Mouse (Mus musculus) erythroblast, embryonic 14.5 days (primary cell): ENCODE measurements around the gene Clpx. TPM values are rescaled to one million over a fixed set of nuclear protein-coding genes. Genes with fewer than 3 reads are reported as not detected.
"Not testable (repeated sequence)": the region's sequence is repeated elsewhere in the genome, so short reads cannot be mapped to it uniquely, and the experiment has no call there.

Experiments
- H3K27me3 ChIP-seq: 2 replicates; pipeline ENCODE4 v1.6.1; 2012; ENCODE audit warnings: inconsistent platforms; ENCODE audit not compliant: control insufficient read depth
- H3K36me3 ChIP-seq: 2 replicates; pipeline ENCODE4 v1.6.1; 2012; ENCODE audit warnings: mild to moderate bottlenecking, inconsistent platforms; ENCODE audit not compliant: control insufficient read depth
- H3K4me1 ChIP-seq: 2 replicates; pipeline ENCODE4 v1.6.1; 2012; ENCODE audit warnings: inconsistent platforms; ENCODE audit not compliant: control insufficient read depth
- H3K4me3 ChIP-seq: replicated peaks from 2 replicates; pipeline ENCODE3; 2012; ENCODE audit warnings: moderate library complexity, mild to moderate bottlenecking, inconsistent platforms
- H3K9me3 ChIP-seq: 2 replicates; pipeline ENCODE4 v1.6.1; 2012; ENCODE audit warnings: low read length, inconsistent platforms, mixed read lengths; ENCODE audit not compliant: control insufficient read depth
- GATA1 ChIP-seq: IDR thresholded peaks from 2 replicates; pipeline ENCODE4 v1.6.1; 2012; ENCODE audit warnings: low read length, inconsistent platforms, mixed read lengths
- TAL1 ChIP-seq: IDR thresholded peaks from 3 replicates; pipeline ENCODE4 v1.6.1; 2012; ENCODE audit warnings: low read length, inconsistent platforms, mixed read lengths
- polyA plus RNA-seq: library from polyadenylated mRNA; stranded (reverse); fragments of >175 nt; gene quantifications from 2 replicates; pipeline ENCODE4 v1.2.3, GENCODE M21; 2012

The Clpx gene
- polyA plus RNA-seq, 1 experiment, result 1.1 TPM

DNA sequence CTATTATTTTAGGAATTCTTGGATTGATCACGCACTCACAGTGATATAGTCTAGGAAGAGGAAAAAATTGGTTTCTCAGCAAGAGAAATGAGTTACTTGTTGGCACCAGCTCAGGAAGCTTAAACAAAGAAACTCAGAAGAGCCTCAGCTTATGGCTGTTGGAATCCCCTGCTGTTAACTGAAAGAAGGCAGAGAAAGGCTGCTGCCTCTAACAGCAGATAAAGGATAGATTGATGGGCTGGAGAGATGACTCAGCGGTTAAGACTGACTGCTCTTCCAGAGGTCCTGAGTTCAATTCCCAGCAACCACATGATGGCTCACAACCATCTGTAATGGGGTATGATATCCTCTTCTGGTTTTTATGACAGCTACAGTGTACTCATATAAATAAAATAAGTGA lies 33.3 kb downstream of the Clpx start:
- Histone ChIP-seq H3K4me3 (no peak overlapping the region), H3K27me3 (no peaks in the 10 kb centered on the region), H3K9me3 (no peaks in the 10 kb centered on the region), H3K36me3 (peaks cover 86% of the 10 kb centered on the region), H3K4me1 (peaks cover 4% of the 10 kb centered on the region)
- TF ChIP-seq GATA1 (no peak), TAL1 (no peak)

DNA sequence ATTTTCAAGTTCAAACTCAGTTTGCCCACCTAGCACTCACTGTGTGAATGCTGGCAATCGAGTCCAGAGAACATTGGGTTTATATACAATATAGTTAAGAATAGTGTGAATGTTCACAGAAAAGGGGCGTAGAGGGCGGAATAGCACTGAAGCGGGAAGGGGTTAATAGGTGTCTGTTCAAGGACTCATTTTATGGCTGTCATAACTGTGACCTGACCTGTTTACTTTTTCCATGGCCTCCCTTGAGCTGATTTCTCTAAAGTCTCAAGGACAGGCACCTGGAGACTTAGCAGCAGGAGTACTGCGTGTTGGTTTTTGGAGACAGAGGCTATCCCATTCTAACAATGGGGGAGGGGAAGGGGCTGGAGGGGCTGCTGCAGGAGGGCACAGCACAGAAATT lies 39.9 kb downstream of the Clpx start:
- H3K4me1 ChIP-seq, result no peaks in the 10 kb centered on the region
- H3K9me3 ChIP-seq, result no peaks in the 10 kb centered on the region
- H3K36me3 ChIP-seq, result peaks cover 30% of the 10 kb centered on the region
- no peak for TF ChIP-seq GATA1
- no peak overlapping the region for H3K4me3 ChIP-seq
- H3K27me3 ChIP-seq, result no peaks in the 10 kb centered on the region

DNA sequence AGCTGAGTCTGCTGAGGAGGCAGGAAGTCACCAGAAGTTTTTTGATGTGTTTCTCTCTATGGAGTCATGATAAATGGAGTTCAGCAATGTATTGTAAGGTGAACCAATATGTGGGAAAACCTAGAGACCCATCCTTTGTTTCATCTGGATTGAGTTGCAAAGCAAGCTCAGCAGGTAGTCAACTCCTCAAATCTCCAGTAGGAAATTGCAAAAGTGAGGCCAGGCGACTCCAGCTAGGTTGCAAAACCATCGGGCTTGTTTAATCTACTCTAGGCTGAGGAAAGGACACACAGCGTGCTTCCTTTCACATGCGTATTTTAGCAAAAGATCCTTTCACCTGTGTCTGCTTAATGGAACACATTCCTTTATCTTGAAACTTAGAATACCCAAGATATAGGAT lies 45.1 kb downstream of the Clpx start:
- H3K9me3 ChIP-seq, result peaks cover 3% of the 10 kb centered on the region
- H3K4me3 ChIP-seq, result no peak overlapping the region
- TF ChIP-seq TAL1 (no peak), GATA1 (no peak)
- no peaks in the 10 kb centered on the region for H3K36me3 ChIP-seq
- no peaks in the 10 kb centered on the region for H3K4me1 ChIP-seq
- peaks cover 2% of the 10 kb centered on the region for H3K27me3 ChIP-seq

DNA sequence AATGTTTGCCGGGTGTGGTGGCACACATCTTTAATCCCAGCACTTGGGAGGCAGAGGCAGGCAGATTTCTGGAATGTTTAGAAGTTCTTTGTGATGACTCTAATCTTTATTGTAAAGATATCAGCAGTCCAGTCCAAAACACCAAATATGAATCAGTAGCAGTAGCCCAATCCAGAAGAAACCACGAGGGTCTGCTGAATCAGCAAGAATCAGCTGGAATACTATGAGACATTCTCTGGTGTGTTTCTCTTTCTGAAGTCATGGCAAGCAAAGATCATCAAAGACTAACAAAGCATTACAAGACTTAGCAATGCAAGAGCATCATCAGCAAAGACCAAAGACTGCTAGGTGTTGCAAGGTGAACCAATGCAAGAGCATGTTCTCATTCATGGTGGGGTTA lies 46.4 kb downstream of the Clpx start:
- Histone ChIP-seq H3K27me3 (peaks cover 2% of the 10 kb centered on the region), H3K4me3 (no peak overlapping the region), H3K36me3 (no peaks in the 10 kb centered on the region), H3K4me1 (peaks cover 1% of the 10 kb centered on the region), H3K9me3 (peaks cover 14% of the 10 kb centered on the region)
- no peak for TF ChIP-seq GATA1
- TF ChIP-seq TAL1, result no peak

DNA sequence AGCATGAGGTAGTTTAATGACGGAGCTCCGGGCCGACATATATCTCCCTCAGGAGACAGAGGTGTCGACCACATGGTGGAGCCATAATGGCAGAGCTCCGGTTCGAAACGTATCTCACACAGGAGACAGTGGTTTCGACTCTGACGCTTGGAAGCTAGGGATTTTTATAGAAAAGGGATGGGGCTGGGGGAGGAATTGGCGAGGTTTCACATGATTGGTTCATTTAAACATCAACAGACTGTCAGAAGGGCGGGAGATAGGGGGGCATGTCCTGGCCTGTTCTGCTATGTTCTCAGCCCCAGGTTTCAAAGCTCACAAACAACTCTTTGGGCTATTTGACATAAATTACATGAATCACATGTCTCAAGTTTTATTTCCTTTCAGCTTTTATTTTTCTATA lies 51.4 kb downstream of the Clpx start:
- Histone ChIP-seq H3K4me3 (peak overlapping the region; percentile 85), H3K4me1 (peaks cover 36% of the 10 kb centered on the region), H3K9me3 (peaks cover 14% of the 10 kb centered on the region)
- not testable (repeated sequence) for H3K27me3 ChIP-seq, H3K36me3 ChIP-seq

DNA sequence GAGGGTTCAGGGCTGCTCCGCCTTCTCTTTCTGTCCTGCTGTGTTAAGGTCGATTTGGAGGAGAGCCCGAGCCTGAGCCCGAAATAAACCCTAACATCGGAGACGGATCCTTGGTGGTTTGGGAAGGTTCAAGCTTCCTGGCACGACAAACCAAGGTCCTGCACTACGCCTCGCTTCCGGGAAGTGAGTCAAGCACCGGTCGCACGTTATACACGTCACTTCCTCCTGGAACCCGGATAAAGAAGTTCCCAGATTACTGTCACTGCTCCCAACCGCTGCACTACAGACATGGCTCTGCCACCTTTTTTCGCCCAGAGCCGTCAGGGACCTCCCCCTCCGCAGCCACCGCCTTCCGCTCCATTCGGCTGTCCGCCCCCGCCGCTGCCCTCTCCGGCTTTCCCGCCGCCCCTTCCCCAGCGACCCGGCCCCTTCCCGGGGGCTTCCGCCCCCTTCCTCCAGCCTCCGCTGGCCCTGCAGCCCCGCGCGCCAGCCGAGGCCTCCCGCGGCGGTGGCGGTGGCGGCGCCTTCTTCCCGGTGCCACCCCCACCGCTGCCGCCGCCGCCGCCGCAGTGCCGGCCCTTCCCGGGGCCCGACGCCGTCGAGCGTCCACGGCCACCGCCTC lies 51.9 kb downstream of the Clpx start, which contains the start of gene Pdcd7:
Gene Pdcd7, plus strand, starts transcription at position 251 of the 622 bp plus-strand sequence.
- Histone ChIP-seq H3K36me3 (peaks cover 5% of the 10 kb centered on the region), H3K4me1 (peaks cover 36% of the 10 kb centered on the region), H3K27me3 (peaks cover 2% of the 10 kb centered on the region), H3K4me3 (peak within 1 kb of the TSS; percentile 85), H3K9me3 (peaks cover 11% of the 10 kb centered on the region)
- TF ChIP-seq GATA1 (no peak), TAL1 (no peak)

DNA sequence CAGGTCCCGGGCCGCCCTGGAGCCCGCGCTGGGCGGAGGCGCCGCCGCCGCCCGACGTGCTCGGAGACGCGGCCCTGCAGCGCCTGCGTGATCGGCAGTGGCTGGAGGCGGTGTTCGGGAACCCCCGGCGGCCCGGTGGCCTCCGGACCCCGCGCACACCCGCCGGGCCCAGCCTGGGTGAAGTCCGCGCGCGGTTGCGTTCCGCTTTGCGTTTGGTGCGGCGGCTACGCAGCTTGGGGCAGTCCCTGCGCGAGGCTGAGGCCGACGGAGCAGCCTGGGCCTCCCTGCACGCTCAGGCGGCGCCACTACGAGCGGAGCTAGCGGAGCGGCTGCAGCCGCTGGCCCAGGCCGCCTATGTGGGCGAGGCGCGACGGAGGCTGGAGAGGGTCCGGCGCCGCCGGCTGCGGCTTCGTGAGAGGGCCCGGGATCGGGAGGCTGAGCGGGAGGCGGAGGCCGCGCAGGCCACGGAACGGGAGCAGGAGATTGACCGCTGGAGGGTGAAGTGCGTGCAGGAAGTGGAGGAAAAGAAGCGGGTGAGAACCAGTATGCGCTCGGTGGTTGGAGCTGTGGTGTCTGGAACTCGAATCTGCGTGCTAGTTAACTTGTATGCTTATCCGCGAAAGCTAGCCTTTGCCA lies 52.5 kb downstream of the Clpx start:
- Histone ChIP-seq H3K9me3 (peaks cover 11% of the 10 kb centered on the region), H3K4me3 (peak overlapping the region; percentile 85), H3K36me3 (peaks cover 5% of the 10 kb centered on the region), H3K4me1 (peaks cover 36% of the 10 kb centered on the region), H3K27me3 (peaks cover 2% of the 10 kb centered on the region)
- TF ChIP-seq GATA1 (no peak), TAL1 (no peak)

DNA sequence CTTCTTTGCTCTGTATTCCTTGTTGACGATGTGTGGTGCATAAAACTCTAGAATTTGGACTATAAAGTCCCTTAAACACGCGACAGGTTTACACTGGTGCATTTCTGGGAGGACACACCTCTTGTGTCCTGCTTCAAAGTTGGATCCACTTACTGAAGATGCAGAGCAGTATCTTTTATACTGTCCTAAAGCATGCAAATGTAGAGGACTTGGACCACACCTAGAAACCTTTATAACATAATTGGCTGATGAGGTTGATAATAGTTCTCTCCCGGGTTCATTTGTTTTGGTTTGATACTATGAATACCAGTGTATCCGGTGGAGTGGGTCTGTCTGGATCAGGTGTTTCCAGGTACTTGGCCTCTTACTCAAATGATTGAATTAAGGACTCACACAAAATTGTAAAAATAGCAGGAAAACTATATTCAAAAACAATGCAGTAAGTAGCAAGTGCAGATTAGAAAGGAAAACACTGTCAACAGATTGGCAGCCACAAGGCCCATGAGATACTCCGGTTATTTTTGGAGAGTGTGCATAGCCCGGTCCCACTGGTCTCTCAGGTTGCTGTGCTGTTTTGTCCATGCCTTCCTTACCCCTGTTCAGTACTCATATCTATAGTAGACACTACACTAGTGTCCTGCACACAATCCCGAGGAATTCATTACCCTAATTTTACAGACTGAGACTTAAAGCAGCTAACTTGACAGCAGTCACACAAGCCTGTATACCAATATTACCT lies 53.2 kb downstream of the Clpx start:
- Histone ChIP-seq H3K4me1 (peaks cover 36% of the 10 kb centered on the region), H3K27me3 (peaks cover 2% of the 10 kb centered on the region), H3K9me3 (peaks cover 11% of the 10 kb centered on the region), H3K36me3 (peaks cover 5% of the 10 kb centered on the region), H3K4me3 (peak overlapping the region; percentile 85)
- TF ChIP-seq GATA1 (no peak), TAL1 (no peak)

DNA sequence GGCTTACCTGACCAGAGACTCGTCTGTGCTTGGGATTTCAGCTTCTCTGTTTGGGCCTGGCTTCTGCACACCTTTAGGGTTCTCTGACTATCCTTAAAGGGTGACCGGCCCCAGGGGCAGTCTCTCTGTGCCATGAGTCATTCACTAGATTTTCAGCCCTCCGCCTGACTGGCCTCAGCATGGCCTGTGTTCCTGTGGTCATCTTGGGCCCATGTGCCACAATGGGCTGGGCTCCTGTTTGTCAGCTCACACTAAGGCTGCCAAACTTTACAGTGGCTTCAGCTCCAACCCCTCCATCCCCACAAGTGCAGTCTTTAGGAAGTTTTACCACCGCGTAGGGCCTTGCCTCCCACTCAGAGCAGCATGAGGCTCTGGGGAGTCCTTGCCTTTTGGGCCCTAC lies 59.2 kb downstream of the Clpx start:
- H3K9me3 ChIP-seq, result no peaks in the 10 kb centered on the region
- no peak overlapping the region for H3K4me3 ChIP-seq
- H3K27me3 ChIP-seq, result no peaks in the 10 kb centered on the region
- H3K4me1 ChIP-seq, result peaks cover 20% of the 10 kb centered on the region
- no peak for TF ChIP-seq TAL1
- TF ChIP-seq GATA1, result no peak
- H3K36me3 ChIP-seq, result peaks cover 52% of the 10 kb centered on the region
